Mouse (Mus musculus) hindbrain, embryonic 15.5 days (tissue): ENCODE results near the gene Tes. TPM values are rescaled to one million over a fixed set of nuclear protein-coding genes. Genes with fewer than 3 reads are reported as not detected.
A peak's percentile ranks its signal among the peaks of the same experiment; 100 is the strongest.

Experiments used
- ATAC-seq: fragments of 200-750 bp; cut with Nextera tagmentation; 2 replicates; pipeline ENCODE4 v1.8.0; 2017; ENCODE audit warnings: low read depth, moderate number of reproducible peaks, moderate TSS enrichment; ENCODE audit not compliant: low FRiP score
- H3K27ac ChIP-seq: fragments of 300-500 bp; sonication (generic); replicated peaks from 2 replicates; pipeline ENCODE4 v1.5.1; 2015; ENCODE audit warnings: mild to moderate bottlenecking, inconsistent platforms
- H3K27me3 ChIP-seq: fragments of 300-500 bp; sonication (generic); 2 replicates; pipeline ENCODE4 v1.6.1; 2015; ENCODE audit warnings: control low read depth, inconsistent platforms
- H3K36me3 ChIP-seq: fragments of 300-500 bp; sonication (generic); 2 replicates; pipeline ENCODE4 v1.6.1; 2015; ENCODE audit warnings: control low read depth, inconsistent platforms
- H3K4me1 ChIP-seq: fragments of 300-500 bp; sonication (generic); replicated peaks from 2 replicates; pipeline ENCODE4 v1.6.1; 2015; ENCODE audit warnings: control low read depth, inconsistent platforms
- H3K4me2 ChIP-seq: fragments of 300-500 bp; sonication (generic); 2 replicates; pipeline ENCODE4 v1.6.1; 2015; ENCODE audit warnings: moderate library complexity, mild to moderate bottlenecking, inconsistent platforms
- H3K4me3 ChIP-seq: fragments of 300-500 bp; sonication (generic); 2 replicates; pipeline ENCODE4 v1.5.1; 2015; ENCODE audit warnings: mild to moderate bottlenecking, inconsistent platforms
- H3K9ac ChIP-seq: fragments of 300-500 bp; sonication (generic); 2 replicates; pipeline ENCODE4 v1.6.1; 2015; ENCODE audit warnings: inconsistent platforms
- H3K9me3 ChIP-seq: fragments of 300-500 bp; sonication (generic); 2 replicates; pipeline ENCODE4 v1.6.1; 2016; ENCODE audit warnings: control low read depth, inconsistent platforms
- WGBS: fragments of 180-500 bp; shearing (Covaris S2); methylation state at CpG from one replicate; pipeline ENCODE4 v1.1.7; 2015; 5-methylcytosine and 5-hydroxymethylcytosine counted together
- polyA plus RNA-seq: library from polyadenylated mRNA; unstranded; fragments of >200 nt; fragmentation: Nextera tagmentation; extraction: Ambion mirVana; gene quantifications from 2 replicates; pipeline ENCODE4 v1.2.1, GENCODE M21; 2015

The Tes gene
- polyA plus RNA-seq, 1 experiment from 2014 or later: 57.1 TPM

DNA sequence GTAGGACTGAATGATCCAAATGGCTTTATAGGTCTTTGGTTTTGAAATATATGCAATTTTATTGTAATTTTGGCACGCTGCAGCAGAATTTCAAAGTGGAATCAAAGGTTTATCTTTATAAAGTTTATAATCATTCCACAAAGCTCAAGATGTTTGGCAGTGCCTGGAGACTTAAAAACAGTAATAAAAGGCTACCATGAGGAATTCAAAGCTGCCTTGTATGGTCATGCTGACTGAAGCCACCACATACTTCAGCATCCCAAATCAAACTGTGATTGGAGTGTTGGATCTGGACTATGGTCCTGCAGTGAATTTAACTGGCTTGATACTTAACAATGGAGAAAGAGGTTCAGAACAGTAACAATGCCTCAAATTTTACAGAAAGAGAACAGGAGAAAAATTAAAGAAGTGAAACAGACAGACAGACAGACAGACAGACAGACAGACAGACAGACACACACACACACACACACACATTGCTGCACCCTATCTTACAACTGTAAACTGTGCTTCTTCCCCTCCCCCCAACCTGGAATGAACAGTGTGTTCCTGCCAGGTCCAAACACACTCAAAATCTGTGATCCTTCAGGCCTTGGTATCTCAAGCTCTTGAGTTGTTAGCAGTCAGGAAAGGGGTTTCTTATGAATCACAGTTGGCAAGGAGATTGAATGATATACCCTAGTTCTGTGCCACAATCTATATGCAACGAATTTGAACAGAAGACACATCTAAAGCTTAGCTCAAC lies 50.3 kb downstream of the Tes start:
- Histone ChIP-seq H3K9me3 (no peaks in the 10 kb centered on the region), H3K9ac (no peak overlapping the region), H3K27ac (no peak overlapping the region), H3K4me2 (no peak overlapping the region), H3K36me3 (no peaks in the 10 kb centered on the region), H3K4me3 (no peak overlapping the region), H3K27me3 (no peaks in the 10 kb centered on the region), H3K4me1 (no peaks in the 10 kb centered on the region)
- WGBS: 74% methylated on average over 2 of the region's 2 CpGs
- ATAC-seq: no peak

DNA sequence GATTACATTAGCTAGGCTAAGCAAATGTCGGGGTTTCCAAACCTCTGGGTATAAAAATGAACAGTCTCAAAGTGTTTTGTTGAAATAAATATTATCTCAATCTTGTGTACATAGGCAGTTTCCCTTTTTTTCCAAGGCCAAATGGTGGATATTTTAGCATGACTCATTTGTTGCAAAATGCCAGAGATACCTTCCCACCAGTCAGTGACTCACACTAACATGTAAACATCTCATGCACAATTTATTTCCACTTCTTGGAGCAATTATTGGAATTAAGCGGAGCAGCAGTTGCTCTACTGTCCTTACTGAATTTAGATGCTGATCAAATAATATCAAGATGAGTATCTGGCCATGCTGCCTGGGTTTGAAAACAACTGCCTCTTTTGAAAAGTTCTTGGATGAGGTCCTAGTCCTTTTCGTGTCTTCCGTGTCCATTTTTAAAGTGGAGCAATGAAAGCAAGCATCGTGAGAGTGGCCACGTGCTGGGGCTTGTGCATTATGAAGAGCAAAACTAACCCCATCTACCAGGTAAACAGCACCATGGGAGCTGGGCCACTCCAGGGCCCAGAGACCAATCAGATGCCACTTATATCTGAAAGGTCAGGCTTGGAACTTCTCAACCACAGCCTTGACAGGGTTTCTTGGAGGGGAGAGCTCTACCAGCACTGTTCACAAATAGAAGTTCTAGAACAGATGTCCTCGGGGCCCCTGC lies 54.7 kb downstream of the Tes start:
- no peak overlapping the region for H3K9ac ChIP-seq
- H3K27ac ChIP-seq: no peak overlapping the region
- H3K4me2 ChIP-seq: no peak overlapping the region
- WGBS: 89% methylated on average over 7 of the region's 7 CpGs
- no peak overlapping the region for H3K4me3 ChIP-seq
- H3K9me3 ChIP-seq: no peaks in the 10 kb centered on the region
- H3K36me3 ChIP-seq: no peaks in the 10 kb centered on the region
- no peak for ATAC-seq
- H3K27me3 ChIP-seq: no peaks in the 10 kb centered on the region
- H3K4me1 ChIP-seq: no peaks in the 10 kb centered on the region

DNA sequence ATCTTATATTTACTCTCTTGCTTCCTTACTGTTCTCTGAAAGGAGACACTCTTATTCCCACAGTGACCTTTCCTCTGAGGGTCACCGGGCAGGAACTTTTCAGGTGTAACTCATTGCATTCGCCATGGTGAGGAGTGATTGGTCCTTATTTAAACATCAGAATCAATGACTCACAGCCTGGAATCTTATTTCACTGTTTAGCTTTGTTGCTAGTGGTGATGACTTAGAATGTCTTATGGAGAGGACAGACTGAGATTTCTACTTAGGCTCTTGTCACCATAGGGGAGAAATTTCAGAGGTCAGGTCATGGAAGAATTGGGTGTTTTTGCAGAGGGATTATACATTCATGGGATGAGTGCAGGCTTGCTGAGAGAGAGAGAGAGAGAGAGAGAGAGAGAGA lies 75.1 kb downstream of the Tes start:
- Histone ChIP-seq H3K27ac (no peak overlapping the region), H3K4me2 (no peak overlapping the region), H3K27me3 (no peaks in the 10 kb centered on the region), H3K36me3 (no peaks in the 10 kb centered on the region), H3K9ac (no peak overlapping the region), H3K4me1 (peaks cover 4% of the 10 kb centered on the region; the same call in 1 of the 2 replicates), H3K9me3 (no peaks in the 10 kb centered on the region), H3K4me3 (no peak overlapping the region)
- 90% methylated on average over 2 of the region's 2 CpGs for WGBS
- ATAC-seq: no peak

DNA sequence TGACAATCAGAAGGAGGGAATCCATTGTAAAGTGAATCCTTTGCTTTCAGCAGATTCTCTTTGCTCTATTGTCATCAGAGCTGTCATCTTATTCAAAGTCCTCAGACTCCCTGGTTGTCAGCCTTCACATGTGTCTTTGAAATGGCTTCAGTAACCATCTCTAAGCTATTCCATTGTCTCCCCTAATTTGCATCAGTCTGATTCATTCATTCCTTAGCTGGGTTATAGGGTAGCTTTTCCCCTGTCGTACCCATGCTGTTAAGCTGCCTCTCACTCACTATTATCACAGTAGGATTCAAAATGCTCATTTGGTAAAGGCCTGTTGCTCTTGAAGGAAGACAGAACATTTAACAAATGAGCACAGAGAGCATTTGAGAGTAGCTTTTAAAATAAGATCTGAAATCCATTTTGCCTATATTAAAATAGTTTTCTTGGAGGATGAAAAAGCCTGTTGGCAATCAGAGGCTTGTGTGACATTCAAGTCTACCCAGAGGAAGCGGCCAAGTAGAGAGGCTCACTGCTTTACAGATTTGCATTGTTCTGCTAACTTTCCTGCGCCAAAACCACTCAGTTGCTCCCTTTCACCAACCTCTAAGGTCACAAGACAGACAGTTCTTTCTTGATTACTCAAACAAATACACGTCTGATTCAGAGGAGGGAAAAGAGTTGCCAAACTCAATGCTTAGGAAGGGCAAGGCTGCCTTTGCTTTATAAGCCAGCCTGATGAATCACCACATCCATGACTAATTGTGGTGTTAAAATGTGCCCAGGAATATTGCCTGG lies 77.8 kb downstream of the Tes start:
- H3K9me3 ChIP-seq: no peaks in the 10 kb centered on the region
- 24% methylated on average over 4 of the region's 4 CpGs for WGBS
- H3K4me1 ChIP-seq: peaks cover 4% of the 10 kb centered on the region; the same call in 1 of the 2 replicates
- H3K4me2 ChIP-seq: no peak overlapping the region
- no peak overlapping the region for H3K4me3 ChIP-seq
- H3K9ac ChIP-seq: no peak overlapping the region
- ATAC-seq: peak; percentile 59
- H3K36me3 ChIP-seq: no peaks in the 10 kb centered on the region
- H3K27ac ChIP-seq: no peak overlapping the region
- no peaks in the 10 kb centered on the region for H3K27me3 ChIP-seq

DNA sequence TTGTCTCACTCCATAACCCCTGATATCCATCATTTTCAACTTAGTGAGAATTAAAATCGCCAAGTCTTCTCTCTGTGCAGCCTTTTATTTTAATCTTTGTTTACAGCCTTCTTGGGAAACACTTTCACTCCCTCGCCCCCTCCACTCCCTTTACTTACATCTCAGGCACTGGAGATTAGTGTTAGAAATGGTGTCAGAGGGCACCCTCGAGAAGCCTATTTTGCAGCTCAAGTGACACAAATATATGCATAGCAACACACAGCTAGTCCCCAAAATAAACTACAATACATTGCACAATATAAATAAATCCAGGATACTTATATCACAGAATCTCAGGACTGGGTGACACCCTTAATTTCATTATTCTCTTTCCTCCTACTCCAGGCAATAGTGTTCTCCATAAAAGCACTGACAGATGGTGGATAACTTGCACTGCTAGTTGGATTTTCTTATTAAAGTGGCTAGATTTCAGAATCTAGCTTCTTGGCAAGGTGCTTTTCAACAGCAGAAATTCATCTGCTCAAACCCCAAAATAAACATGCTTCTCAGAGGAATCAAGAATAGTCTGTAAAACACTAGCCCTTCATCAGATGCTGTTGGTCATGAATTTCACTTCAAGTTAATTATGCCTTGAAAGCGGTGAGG lies 86.2 kb downstream of the Tes start:
- no peak overlapping the region for H3K27ac ChIP-seq
- H3K4me2 ChIP-seq: no peak overlapping the region
- no peak for ATAC-seq
- H3K27me3 ChIP-seq: no peaks in the 10 kb centered on the region
- no peaks in the 10 kb centered on the region for H3K4me1 ChIP-seq
- H3K9me3 ChIP-seq: no peaks in the 10 kb centered on the region
- H3K4me3 ChIP-seq: no peak overlapping the region
- no peaks in the 10 kb centered on the region for H3K36me3 ChIP-seq
- H3K9ac ChIP-seq: no peak overlapping the region
- WGBS: 73% methylated on average over 4 of the region's 4 CpGs

DNA sequence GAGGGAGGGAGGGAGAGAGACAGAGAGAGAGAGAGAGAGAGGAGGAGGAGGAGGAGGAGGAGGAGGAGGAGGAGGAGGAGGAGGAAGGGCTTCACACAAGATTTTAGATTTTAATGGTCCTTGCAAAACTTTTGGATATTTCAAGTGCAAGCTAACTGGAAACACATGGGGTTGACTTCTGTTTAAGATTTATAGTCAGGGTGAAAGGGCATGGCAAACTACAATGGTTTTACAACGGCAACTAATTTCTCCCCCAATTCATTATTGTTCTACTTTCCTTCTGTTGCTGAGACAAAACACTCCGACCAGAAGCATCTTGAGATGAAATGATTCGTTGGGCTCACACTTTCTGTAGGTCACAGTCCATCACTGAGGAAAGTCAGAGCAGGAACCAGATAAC lies 87.6 kb downstream of the Tes start:
- H3K9me3 ChIP-seq: no peaks in the 10 kb centered on the region
- H3K4me2 ChIP-seq: no peak overlapping the region
- no peaks in the 10 kb centered on the region for H3K4me1 ChIP-seq
- ATAC-seq: no peak
- no peaks in the 10 kb centered on the region for H3K36me3 ChIP-seq
- WGBS: 55% methylated on average over 3 of the region's 3 CpGs
- H3K9ac ChIP-seq: no peak overlapping the region
- H3K4me3 ChIP-seq: no peak overlapping the region
- H3K27me3 ChIP-seq: no peaks in the 10 kb centered on the region
- H3K27ac ChIP-seq: no peak overlapping the region

Other genes starting within 250 kb of the Tes start
- gene Tfec, start 166.7 kb upstream of the Tes start, polyA plus RNA-seq: 0.19 and 0.42 TPM in 2 replicates
- 17.0 and 18.5 TPM in 2 replicates for gene Cav2, start 216.0 kb downstream of the Tes start, polyA plus RNA-seq
- gene Cav1, start 241.2 kb downstream of the Tes start, polyA plus RNA-seq: 33.5 and 35.5 TPM in 2 replicates